Mouse (Mus musculus) adrenal gland, adult 10 weeks (tissue): ENCODE data around the gene Numbl. TPM values are rescaled to one million over a fixed set of nuclear protein-coding genes. Genes with fewer than 3 reads are reported as not detected.

Experiments used
- polyA plus RNA-seq: library from polyadenylated mRNA; stranded (reverse); fragments of 350-450 nt; fragmentation: Illumina TruSeq; extraction: RNeasy Lipid Tissue Mini Kit (QIAGEN cat#74804); gene quantifications from one replicate; pipeline ENCODE4 v1.2.3, GENCODE M21; 2014; ENCODE audit warnings: low read depth, low replicate concordance

The Numbl gene
- 0.35 TPM for polyA plus RNA-seq

GRCm38 (mm10) chr7:27258205-27258899 is at the start of gene Numbl:
Numbl (plus strand) TSS chr7:27258433.

GRCm38 (mm10) chr7:27228281-27228821 is 29.9 kb upstream of the Numbl start, which contains the start of gene Itpkc:
Itpkc (minus strand) TSS chr7:27228661.

GRCm38 (mm10) chr7:27232781-27233281 is 25.4 kb upstream of the Numbl start, which contains the start of gene Coq8b:
Coq8b (plus strand) TSS chr7:27233023.

Other genes starting within 250 kb of the Numbl start
- gene Cyp2a12, start 229.4 kb upstream of the Numbl start, polyA plus RNA-seq: not detected
- gene Cyp2f2, start 138.5 kb upstream of the Numbl start, polyA plus RNA-seq: 70.2 TPM
- gene Cyp2t4, start 104.7 kb upstream of the Numbl start, polyA plus RNA-seq: not detected
- 6.1 TPM for gene Egln2, start 91.6 kb upstream of the Numbl start, polyA plus RNA-seq
- 2.9 TPM for gene Rab4b, start 79.5 kb upstream of the Numbl start, polyA plus RNA-seq
- gene Gm21983, start 77.3 kb upstream of the Numbl start, polyA plus RNA-seq: not detected
- not detected for gene Mia, start 77.3 kb upstream of the Numbl start, polyA plus RNA-seq
- 15.8 TPM for gene BC024978, start 62.7 kb upstream of the Numbl start, polyA plus RNA-seq
- gene Snrpa, start 62.2 kb upstream of the Numbl start, polyA plus RNA-seq: 7.7 TPM
- gene Itpkc, start 29.8 kb upstream of the Numbl start, polyA plus RNA-seq: 0.58 TPM
- 1.8 TPM for gene Coq8b, start 25.4 kb upstream of the Numbl start, polyA plus RNA-seq
- 1.6 TPM for gene Ltbp4, start 79.3 kb downstream of the Numbl start, polyA plus RNA-seq
- gene Shkbp1, start 97.6 kb downstream of the Numbl start, polyA plus RNA-seq: 0.99 TPM
- gene Gm20479, start 99.0 kb downstream of the Numbl start, polyA plus RNA-seq: not detected
- not detected for gene Sptbn4, start 189.3 kb downstream of the Numbl start, polyA plus RNA-seq
- 1.6 TPM for gene Blvrb, start 189.5 kb downstream of the Numbl start, polyA plus RNA-seq
- gene Sertad3, start 215.3 kb downstream of the Numbl start, polyA plus RNA-seq: 2.0 TPM
- 0.64 TPM for gene Sertad1, start 228.5 kb downstream of the Numbl start, polyA plus RNA-seq
- gene Prx, start 240.9 kb downstream of the Numbl start, polyA plus RNA-seq: not detected